Mouse (Mus musculus): ENCODE measurements around the gene Hexdc. TPM values are rescaled to one million over a fixed set of nuclear protein-coding genes. Genes with fewer than 3 reads are reported as not detected.

Hexdc gene
- polyA plus RNA-seq, 1 experiment from 2014 or later = 7.1 TPM

- H3K4me3 ChIP-seq (ENCODE audit: low read length) = no peak overlapping the region; the same call in 1 of the 2 replicates
- H3K9ac ChIP-seq (ENCODE audit: low read length) = no peak overlapping the region
- no peaks in the 10 kb centered on the region for H3K27me3 ChIP-seq (ENCODE audit: control insufficient read depth, insufficient read depth, low read depth, low read length)
- peaks cover 15% of the 10 kb centered on the region for H3K4me1 ChIP-seq (replicated peaks; ENCODE audit: control insufficient read depth, insufficient read depth, low read length)
- WGBS = 26% methylated on average over 9 of the region's 9 CpGs
- no peaks in the 10 kb centered on the region for H3K9me3 ChIP-seq (ENCODE audit: control insufficient read depth, low read length)
- ATAC-seq (ENCODE audit: low read depth) = no peak
- H3K27ac ChIP-seq (ENCODE audit: low read length) = peak overlapping the region; percentile 100
- peaks cover 8% of the 10 kb centered on the region; the same call in 1 of the 2 replicates for H3K36me3 ChIP-seq (ENCODE audit: control insufficient read depth, insufficient read depth, low read length)
- peak overlapping the region; percentile 66 for H3K4me2 ChIP-seq (ENCODE audit: low read depth, low read length)
Measured at GRCm38 (mm10) chr11:121235475-121236238, 31.4 kb downstream of the Hexdc start.

GRCm38 (mm10) chr11:121236564-121237344 is 32.5 kb downstream of the Hexdc start, which contains the start of gene Narf:
TSS of gene Narf (plus strand) at chr11:121237253.
- WGBS = under 1% methylated on average over 50 of the region's 50 CpGs
- H3K9me3 ChIP-seq (ENCODE audit: control insufficient read depth, low read length) = no peaks in the 10 kb centered on the region
- peaks cover 15% of the 10 kb centered on the region for H3K4me1 ChIP-seq (replicated peaks; ENCODE audit: control insufficient read depth, insufficient read depth, low read length)
- peak within 1 kb of the TSS; percentile 67 for H3K4me2 ChIP-seq (ENCODE audit: low read depth, low read length)
- no peaks in the 10 kb centered on the region for H3K27me3 ChIP-seq (ENCODE audit: control insufficient read depth, insufficient read depth, low read depth, low read length)
- peak within 1 kb of the TSS; percentile 89 for H3K4me3 ChIP-seq (ENCODE audit: low read length)
- peak within 1 kb of the TSS; percentile 100 for H3K27ac ChIP-seq (ENCODE audit: low read length)
- peaks cover 9% of the 10 kb centered on the region; the same call in 1 of the 2 replicates for H3K36me3 ChIP-seq (ENCODE audit: control insufficient read depth, insufficient read depth, low read length)
- peak; percentile 99 for ATAC-seq (ENCODE audit: low read depth)
- H3K9ac ChIP-seq (ENCODE audit: low read length) = peak within 1 kb of the TSS; percentile 91

GRCm38 (mm10) chr11:121237345-121238128 is 33.3 kb downstream of the Hexdc start:
- Histone ChIP-seq H3K4me3 (ENCODE audit: low read length) (peak overlapping the region; percentile 89), H3K27ac (ENCODE audit: low read length) (peak overlapping the region; percentile 96), H3K36me3 (ENCODE audit: control insufficient read depth, insufficient read depth, low read length) (peaks cover 13% of the 10 kb centered on the region), H3K4me2 (ENCODE audit: low read depth, low read length) (peak overlapping the region; percentile 67), H3K4me1 (replicated peaks; ENCODE audit: control insufficient read depth, insufficient read depth, low read length) (peaks cover 15% of the 10 kb centered on the region), H3K9me3 (ENCODE audit: control insufficient read depth, low read length) (no peaks in the 10 kb centered on the region), H3K9ac (ENCODE audit: low read length) (peak overlapping the region; percentile 90), H3K27me3 (ENCODE audit: control insufficient read depth, insufficient read depth, low read depth, low read length) (no peaks in the 10 kb centered on the region)
- ATAC-seq (ENCODE audit: low read depth) = no peak
- WGBS = 2% methylated on average over 28 of the region's 28 CpGs

GRCm38 (mm10) chr11:121239669-121240068 is 35.4 kb downstream of the Hexdc start:
- H3K4me2 ChIP-seq (ENCODE audit: low read depth, low read length) = no peak overlapping the region
- WGBS = 85% methylated on average over 2 of the region's 2 CpGs
- peaks cover 20% of the 10 kb centered on the region for H3K36me3 ChIP-seq (ENCODE audit: control insufficient read depth, insufficient read depth, low read length)
- H3K27ac ChIP-seq (ENCODE audit: low read length) = no peak overlapping the region
- H3K27me3 ChIP-seq (ENCODE audit: control insufficient read depth, insufficient read depth, low read depth, low read length) = no peaks in the 10 kb centered on the region
- peaks cover 15% of the 10 kb centered on the region for H3K4me1 ChIP-seq (replicated peaks; ENCODE audit: control insufficient read depth, insufficient read depth, low read length)
- H3K4me3 ChIP-seq (ENCODE audit: low read length) = no peak overlapping the region
- no peak for ATAC-seq (ENCODE audit: low read depth)
- H3K9me3 ChIP-seq (ENCODE audit: control insufficient read depth, low read length) = no peaks in the 10 kb centered on the region
- H3K9ac ChIP-seq (ENCODE audit: low read length) = no peak overlapping the region

GRCm38 (mm10) chr11:121250196-121250595 is 46.0 kb downstream of the Hexdc start:
- H3K4me2 ChIP-seq (ENCODE audit: low read depth, low read length) = no peak overlapping the region
- H3K27me3 ChIP-seq (ENCODE audit: control insufficient read depth, insufficient read depth, low read depth, low read length) = no peaks in the 10 kb centered on the region
- ATAC-seq (ENCODE audit: low read depth) = no peak
- H3K27ac ChIP-seq (ENCODE audit: low read length) = no peak overlapping the region
- WGBS = 85% methylated on average over 8 of the region's 8 CpGs
- no peaks in the 10 kb centered on the region for H3K9me3 ChIP-seq (ENCODE audit: control insufficient read depth, low read length)
- no peaks in the 10 kb centered on the region for H3K4me1 ChIP-seq (replicated peaks; ENCODE audit: control insufficient read depth, insufficient read depth, low read length)
- H3K4me3 ChIP-seq (ENCODE audit: low read length) = no peak overlapping the region
- peaks cover 76% of the 10 kb centered on the region for H3K36me3 ChIP-seq (ENCODE audit: control insufficient read depth, insufficient read depth, low read length)
- no peak overlapping the region for H3K9ac ChIP-seq (ENCODE audit: low read length)

GRCm38 (mm10) chr11:121259160-121260100 is 55.2 kb downstream of the Hexdc start, which contains the start of gene Foxk2:
TSS of gene Foxk2 (plus strand) at chr11:121259990.
- peaks cover 12% of the 10 kb centered on the region for H3K36me3 ChIP-seq (ENCODE audit: control insufficient read depth, insufficient read depth, low read length)
- no peaks in the 10 kb centered on the region for H3K9me3 ChIP-seq (ENCODE audit: control insufficient read depth, low read length)
- ATAC-seq (ENCODE audit: low read depth) = peak; percentile 99
- peak within 1 kb of the TSS; percentile 93 for H3K4me2 ChIP-seq (ENCODE audit: low read depth, low read length)
- H3K9ac ChIP-seq (ENCODE audit: low read length) = peak within 1 kb of the TSS; percentile 96
- peaks cover 10% of the 10 kb centered on the region for H3K4me1 ChIP-seq (replicated peaks; ENCODE audit: control insufficient read depth, insufficient read depth, low read length)
- WGBS = under 1% methylated on average over 61 of the region's 91 CpGs
- H3K4me3 ChIP-seq (ENCODE audit: low read length) = peak within 1 kb of the TSS; percentile 94
- H3K27me3 ChIP-seq (ENCODE audit: control insufficient read depth, insufficient read depth, low read depth, low read length) = no peaks in the 10 kb centered on the region
- H3K27ac ChIP-seq (ENCODE audit: low read length) = peak within 1 kb of the TSS; percentile 86

GRCm38 (mm10) chr11:121260211-121260906 is 56.1 kb downstream of the Hexdc start:
- no peaks in the 10 kb centered on the region for H3K27me3 ChIP-seq (ENCODE audit: control insufficient read depth, insufficient read depth, low read depth, low read length)
- ATAC-seq (ENCODE audit: low read depth) = peak; percentile 29
- H3K9ac ChIP-seq (ENCODE audit: low read length) = peak overlapping the region; percentile 96
- 0% methylated on average over 59 of the region's 60 CpGs for WGBS
- no peaks in the 10 kb centered on the region for H3K9me3 ChIP-seq (ENCODE audit: control insufficient read depth, low read length)
- peak overlapping the region; percentile 93 for H3K4me2 ChIP-seq (ENCODE audit: low read depth, low read length)
- H3K4me3 ChIP-seq (ENCODE audit: low read length) = peak overlapping the region; percentile 94
- peaks cover 10% of the 10 kb centered on the region for H3K4me1 ChIP-seq (replicated peaks; ENCODE audit: control insufficient read depth, insufficient read depth, low read length)
- H3K27ac ChIP-seq (ENCODE audit: low read length) = peak overlapping the region; percentile 55
- H3K36me3 ChIP-seq (ENCODE audit: control insufficient read depth, insufficient read depth, low read length) = peaks cover 8% of the 10 kb centered on the region

GRCm38 (mm10) chr11:121261074-121261473 is 56.8 kb downstream of the Hexdc start:
- Histone ChIP-seq H3K9ac (ENCODE audit: low read length) (peak overlapping the region; percentile 96), H3K27ac (ENCODE audit: low read length) (no peak overlapping the region), H3K36me3 (ENCODE audit: control insufficient read depth, insufficient read depth, low read length) (peaks cover 5% of the 10 kb centered on the region; the same call in 1 of the 2 replicates), H3K4me2 (ENCODE audit: low read depth, low read length) (peak overlapping the region; percentile 93), H3K4me1 (replicated peaks; ENCODE audit: control insufficient read depth, insufficient read depth, low read length) (peaks cover 10% of the 10 kb centered on the region), H3K4me3 (ENCODE audit: low read length) (peak overlapping the region; percentile 94), H3K27me3 (ENCODE audit: control insufficient read depth, insufficient read depth, low read depth, low read length) (no peaks in the 10 kb centered on the region), H3K9me3 (ENCODE audit: control insufficient read depth, low read length) (no peaks in the 10 kb centered on the region)
- no peak for ATAC-seq (ENCODE audit: low read depth)
- 33% methylated on average over 2 of the region's 2 CpGs for WGBS
